Mouse (Mus musculus) gastrocnemius, postnatal 14 days (tissue): ENCODE data around the gene Lgals12. TPM values are rescaled to one million over a fixed set of nuclear protein-coding genes. Genes with fewer than 3 reads are reported as not detected.

Experiments
- DNase-seq: peaks from one replicate; pipeline ENCODE4 v3.0.0; 2021; ENCODE audit warnings: mixed read lengths
- intact Hi-C: fragments of 180-260 bp; cut with DNase I; formaldehyde crosslinking; loops from one replicate; pipeline ENCODE4 v1.15.1; 2025; ENCODE audit warnings: low total_unique reads
- total RNA-seq, 2 experiments: library from RNA; stranded (reverse); gene quantifications; 2 replicates each; pipeline ENCODE4 v1.2.3; 2021

Lgals12 gene
- total RNA-seq, 2 experiments from 2014 or later, result 0.13 to 0.33 TPM

DNA sequence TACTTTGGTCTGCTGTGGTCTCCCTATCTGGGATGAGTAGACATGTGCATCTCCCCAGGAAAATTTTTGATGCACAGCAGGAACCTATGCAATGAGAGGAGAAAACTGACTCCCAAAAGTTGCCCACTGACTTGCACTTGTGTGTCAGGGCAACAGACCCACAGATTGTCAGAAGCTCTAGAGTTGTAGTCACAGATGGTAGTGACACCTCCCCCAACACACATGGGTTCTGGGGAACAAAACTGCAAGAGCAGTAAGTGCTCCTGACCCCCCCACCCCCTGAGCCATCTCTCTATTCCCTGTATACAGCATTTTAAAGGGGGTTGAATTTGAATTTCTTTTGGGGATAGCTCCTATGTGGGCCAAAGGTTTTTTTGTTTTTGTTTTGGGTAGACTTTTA lies 16.2 kb downstream of the Lgals12 start:
- no peak for DNase-seq
- intact Hi-C loops, result loop anchor here (5.0 to 10.0 kb wide), 2 partner anchors 58 to 146 kb away; no protein-coding TSS in a partner anchor

DNA sequence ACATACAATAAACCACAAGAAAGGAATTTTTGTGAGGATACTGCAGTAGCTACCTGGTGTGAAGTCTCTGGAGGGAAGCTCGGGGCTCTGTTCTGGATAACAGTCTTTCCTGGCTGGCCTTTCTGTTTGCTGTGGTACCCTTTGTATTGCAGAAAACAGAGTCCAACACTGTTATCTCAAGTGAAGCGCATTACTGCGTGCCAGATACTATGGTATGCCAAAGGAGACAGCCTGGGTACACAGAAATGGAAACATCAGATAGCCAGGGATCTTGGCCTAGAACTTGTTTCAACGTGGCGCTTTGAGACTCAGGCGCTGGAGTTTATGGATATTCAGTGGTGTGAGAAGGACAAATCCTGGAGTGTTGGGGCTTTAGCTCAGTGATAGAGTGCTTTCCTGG lies 21.2 kb downstream of the Lgals12 start:
- DNase-seq, result no peak

DNA sequence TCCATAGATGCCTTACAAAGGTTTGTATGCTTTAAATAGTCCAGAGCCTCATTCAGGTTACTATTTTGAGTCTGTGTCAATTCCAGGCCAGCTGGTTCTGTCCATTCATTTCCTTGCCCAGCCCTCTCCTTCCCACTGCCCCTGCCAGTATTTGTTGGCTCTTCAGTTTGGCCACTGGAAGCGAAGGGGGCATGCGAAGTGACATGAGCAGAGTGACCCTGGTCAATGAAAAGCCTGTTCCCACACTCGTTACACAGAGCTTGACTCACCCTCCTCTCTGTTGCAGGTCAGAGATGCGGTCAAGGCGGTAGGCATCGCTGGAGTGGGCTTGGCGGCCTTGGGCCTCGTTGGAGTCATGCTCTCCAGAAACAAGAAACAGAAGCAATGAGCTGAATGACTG lies 21.7 kb downstream of the Lgals12 start:
- intact Hi-C loops, result no loop called here
- no peak for DNase-seq

More for the DNA sequence above, 21.2 kb downstream of the Lgals12 start:
- intact Hi-C loops, result no loop called here

DNA sequence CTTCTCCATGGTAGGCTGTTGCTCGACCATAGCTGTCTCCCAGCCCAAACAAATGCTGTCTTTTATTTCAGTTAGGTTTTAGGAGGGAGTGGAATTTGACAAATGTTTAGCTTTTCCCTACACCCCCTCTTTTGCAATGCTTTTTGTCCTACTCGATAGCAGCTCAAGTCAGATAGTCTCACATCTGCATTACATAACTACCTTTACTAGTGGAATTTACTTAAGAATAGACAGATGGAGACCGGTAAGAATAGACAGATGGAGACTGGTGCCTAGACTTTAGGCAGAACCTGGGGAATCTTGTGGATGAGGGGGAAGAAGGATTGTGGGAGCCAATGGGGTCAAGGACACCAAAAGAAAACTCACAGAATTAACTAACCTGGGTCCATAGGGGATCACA lies 23.4 kb downstream of the Lgals12 start:
- no peak for DNase-seq
- intact Hi-C loops, result no loop called here

DNA sequence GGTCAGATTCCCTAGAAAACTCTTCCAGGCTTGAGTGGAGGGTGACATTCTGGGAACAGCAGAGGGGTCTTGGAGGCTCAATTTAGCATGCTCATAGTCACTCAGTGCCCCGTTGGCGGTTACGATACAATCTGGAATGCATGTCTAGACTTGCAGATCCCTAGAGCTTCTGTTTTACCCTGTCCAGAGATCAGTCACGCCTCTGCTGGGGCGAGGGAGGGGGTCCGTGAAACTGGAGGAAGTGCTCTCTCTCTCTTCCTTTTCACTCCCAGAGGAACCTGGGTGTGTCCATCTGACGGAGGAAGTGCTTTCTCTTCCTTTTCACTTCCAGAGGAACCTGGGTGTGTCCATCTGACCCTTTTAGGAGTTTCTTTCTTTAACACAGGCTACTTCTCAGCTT lies 23.9 kb downstream of the Lgals12 start:
- no peak for DNase-seq
- intact Hi-C loops, result no loop called here

DNA sequence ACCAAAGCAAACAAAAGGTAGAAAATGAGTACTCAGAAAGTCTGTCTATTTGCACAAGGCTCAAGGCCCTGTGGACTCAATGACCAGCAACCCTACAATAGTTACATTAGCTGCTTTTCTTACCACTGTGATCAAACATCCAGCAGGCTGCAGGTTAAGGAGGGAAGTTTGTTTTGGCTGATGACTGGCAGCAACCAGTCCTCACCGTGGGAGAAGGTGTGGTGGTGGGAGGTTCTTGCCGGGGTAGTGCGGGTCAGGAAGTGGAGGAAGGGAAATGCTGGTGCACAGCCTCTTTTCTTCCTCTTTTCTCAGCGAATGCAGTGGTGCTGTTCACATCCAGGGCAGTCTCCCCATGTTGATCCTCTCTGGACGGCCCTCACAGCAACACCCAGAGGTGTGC lies 26.0 kb downstream of the Lgals12 start:
- DNase-seq, result no peak
- intact Hi-C loops, result no loop called here

DNA sequence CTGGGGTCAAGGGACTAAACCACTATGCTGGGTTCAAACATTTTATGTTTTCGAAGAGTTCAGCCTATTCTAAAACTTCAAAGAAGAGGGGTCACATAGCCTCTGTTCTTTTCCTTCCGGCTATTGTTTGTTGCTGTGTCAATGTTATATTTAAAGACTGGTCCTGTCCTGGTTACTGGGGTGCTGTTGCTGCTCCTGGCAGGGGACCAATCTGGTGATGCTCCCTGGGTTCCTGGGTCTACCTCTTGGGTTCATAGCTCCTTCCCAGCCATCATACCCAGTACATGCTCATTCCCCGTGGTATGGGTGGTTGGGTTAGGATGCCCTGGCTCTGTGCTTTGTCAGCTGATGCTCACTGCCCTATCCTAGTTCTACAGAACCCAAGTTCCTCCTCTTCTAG lies 29.3 kb downstream of the Lgals12 start:
- no peak for DNase-seq
- intact Hi-C loops, result no loop called here

DNA sequence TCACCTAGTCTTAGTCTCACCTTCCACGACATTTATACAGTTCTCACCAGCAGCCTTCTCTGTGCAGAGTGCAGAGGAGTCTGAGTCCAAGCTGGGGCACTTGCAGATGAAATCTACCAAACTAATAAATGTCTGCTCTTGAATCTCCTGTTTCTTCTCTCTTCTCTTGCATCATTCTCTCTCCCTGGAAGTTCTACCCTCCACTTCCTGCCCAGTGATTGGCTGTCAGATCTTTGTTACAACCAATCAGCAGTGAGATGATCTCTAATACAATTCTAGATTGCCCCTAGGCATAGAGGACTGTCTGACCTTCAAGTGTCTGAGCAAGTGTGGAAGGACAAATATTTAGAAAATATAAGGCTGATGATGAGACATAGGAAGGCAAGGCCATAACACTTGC lies 30.8 kb downstream of the Lgals12 start:
- no peak for DNase-seq
- intact Hi-C loops, result no loop called here

DNA sequence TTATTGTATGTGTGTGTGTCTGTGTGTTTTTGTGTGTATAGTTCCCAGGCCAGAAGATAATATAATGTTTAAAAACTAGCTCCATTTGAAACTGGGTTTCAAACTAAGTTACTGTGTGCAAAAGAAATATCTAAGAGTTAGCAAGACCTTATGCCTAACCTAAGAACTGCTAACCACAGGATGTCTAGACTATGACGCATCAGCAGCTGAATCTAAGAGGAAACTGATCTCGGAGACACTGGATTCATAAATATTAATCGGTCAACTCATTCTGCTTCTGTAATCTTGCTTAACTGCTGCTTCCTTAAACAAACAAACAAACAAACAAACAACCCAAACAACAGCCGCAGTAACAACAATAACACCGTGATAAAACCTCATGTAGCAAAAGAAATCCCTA lies 37.3 kb downstream of the Lgals12 start:
- intact Hi-C loops, result no loop called here
- no peak for DNase-seq

DNA sequence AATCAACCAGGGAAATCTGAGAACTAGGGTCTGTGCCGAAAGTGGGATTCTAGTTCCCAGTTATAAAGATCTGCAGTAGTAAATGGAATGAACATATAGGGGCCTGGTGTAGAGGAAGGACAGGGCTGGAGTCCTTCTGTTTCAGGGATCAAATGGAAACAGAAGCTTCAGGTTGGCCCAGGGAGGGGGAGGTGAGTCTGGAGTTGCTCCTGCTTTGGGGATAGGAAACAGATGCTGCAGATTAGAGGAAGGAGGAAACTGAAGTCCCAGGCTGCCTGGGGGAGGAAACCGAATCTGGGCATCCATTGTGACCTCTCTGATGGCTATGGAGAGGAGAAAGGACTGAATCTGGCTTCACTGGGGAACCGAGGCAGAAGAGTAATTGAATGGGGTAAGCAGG lies 38.6 kb downstream of the Lgals12 start:
- intact Hi-C loops, result no loop called here

DNA sequence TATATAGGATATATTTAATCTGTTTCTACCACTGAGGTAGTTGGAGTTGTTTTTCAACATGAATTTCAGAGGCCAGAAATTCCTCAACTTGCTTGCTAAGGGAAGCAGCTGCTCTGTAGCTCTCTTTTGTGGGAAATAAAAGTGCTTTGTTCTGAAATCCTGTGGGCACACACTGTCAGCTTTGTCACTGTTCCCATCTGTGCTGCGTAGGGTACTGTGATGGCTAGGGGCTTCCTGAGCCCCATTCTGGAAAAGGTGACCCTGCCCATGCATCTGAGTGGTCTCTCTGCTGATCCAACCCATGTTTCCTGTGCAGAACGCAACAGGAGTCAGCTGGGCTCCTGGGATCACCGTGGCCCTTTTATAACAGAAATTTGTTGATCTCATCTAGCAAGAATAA lies 40.2 kb downstream of the Lgals12 start:
- intact Hi-C loops, result no loop called here
- DNase-seq, result no peak

More for the DNA sequence above, 38.6 kb downstream of the Lgals12 start:
- no peak for DNase-seq

DNA sequence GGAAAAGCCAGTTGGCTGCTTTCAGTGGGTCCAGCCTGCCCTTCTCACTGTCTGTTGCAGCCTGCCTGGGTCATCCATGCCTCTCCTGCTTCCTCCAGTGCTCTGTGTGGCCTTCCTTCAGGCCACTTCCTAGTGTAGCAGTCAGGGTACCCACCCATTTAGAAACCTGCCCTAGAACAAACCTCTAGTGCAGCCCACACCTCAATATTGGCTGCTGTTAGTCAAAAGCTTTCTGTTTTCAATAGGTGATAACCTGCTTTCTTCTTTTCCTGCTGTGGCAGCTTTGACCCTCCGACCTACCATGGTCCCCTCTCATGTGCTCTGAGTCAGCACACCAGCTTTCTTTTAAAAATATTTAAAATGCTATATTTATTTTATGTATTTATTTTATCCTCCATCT lies 42.5 kb downstream of the Lgals12 start:
- intact Hi-C loops, result no loop called here
- DNase-seq, result no peak

DNA sequence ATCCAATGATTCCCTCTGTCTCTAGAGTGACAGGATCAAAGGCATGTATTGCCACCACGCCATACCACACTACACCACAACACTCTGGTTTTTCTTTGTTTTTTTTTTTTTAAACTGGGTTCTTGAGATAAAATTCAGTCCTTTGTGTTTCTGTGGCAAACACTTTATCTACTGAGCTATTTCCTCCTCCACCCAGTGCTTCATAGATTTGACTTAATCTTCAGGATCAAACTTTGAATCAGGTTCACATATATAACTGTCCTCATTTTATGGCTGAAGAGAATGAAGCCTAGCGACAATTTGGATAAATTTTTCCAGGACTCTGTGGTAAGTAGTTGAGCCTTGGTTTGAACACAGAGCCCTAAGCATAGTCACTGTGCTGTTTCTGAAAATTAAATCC lies 43.3 kb downstream of the Lgals12 start:
- no peak for DNase-seq

DNA sequence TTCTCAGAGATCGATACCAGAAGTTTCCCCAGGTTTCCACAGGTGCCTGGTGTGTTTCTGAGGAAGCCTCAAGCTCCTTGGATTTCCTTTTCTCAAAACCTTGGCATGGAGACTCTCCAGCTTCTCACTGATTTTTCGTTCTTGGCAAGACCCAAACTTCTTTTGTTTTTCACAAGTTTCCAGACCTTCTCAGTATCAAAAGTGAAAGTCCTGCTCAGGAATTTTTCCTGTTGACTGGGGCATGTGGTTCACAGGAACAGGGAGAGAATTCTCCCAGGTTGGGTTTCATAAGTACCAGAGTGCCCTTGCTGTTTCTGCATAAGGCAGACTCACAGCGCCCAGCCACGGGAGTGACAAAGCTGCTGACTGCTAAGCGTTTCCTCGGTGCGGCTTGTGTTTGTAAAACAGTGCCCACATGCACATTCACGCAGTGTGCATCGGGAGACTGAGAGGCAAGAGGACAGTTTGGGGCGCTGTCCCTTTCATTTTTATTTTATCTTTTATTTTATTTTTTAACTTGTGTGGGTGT lies 44.3 kb downstream of the Lgals12 start:
- intact Hi-C loops, result no loop called here
- DNase-seq, result no peak

More for the DNA sequence above, 43.3 kb downstream of the Lgals12 start:
- intact Hi-C loops, result no loop called here

DNA sequence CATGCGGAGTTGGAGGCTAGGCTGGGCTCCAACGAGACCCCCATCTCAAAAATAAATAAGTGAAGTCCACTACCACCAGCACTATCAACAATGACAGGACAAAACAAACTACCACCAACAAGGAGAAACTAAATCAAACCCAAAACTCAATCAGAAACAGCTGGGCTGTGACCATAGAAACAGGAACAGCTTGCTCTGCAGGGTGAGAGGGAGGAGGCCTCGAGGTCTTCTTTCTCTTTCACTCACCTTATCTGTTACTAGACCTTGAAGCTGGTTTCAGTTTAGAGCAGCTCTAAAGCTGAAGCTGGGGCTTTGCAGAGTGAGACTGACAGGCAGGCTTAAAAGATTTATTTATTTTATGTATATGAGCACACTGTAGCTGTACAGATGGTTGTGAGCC lies 45.5 kb downstream of the Lgals12 start:
- intact Hi-C loops, result no loop called here
- no peak for DNase-seq

DNA sequence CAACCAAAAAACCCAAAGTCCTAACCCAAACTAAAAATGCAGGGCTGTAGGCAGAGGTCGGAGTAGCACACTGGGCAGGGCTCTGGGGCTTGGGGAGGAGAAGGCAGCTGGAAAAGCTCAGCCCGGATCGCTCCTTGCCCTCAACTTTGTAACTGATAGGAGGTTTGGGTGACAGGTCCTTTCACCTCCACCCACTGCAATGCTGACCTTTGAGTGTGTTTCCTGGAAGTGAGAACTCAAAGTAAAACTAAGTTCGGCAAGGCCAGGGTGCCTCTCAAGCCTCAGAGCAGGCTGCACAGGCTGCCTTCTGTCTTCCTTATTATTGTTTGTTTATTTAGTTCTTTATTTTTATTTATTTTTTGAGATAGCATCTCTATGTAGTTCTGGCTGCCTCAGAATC lies 47.0 kb downstream of the Lgals12 start:
- no peak for DNase-seq
- intact Hi-C loops, result no loop called here

DNA sequence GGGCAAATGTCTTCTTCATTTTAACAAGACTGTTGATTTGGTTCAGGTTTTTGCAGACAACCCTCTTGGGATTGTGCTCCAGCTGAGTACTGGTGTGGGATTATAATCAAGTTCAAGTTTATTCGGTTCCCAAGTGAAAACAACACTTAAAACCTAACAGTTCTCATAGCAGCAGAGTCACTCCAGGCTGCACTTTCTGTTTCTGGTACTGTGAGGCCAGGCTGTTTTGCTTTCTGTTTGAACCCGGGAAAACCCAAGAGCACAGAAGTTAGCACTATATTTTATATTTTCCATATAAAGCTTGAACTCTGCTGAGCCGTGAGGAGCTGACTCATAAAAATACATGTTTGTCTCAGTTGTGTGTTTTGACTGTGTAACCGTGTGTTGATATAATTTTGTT lies 48.3 kb downstream of the Lgals12 start:
- no peak for DNase-seq
- intact Hi-C loops, result no loop called here

DNA sequence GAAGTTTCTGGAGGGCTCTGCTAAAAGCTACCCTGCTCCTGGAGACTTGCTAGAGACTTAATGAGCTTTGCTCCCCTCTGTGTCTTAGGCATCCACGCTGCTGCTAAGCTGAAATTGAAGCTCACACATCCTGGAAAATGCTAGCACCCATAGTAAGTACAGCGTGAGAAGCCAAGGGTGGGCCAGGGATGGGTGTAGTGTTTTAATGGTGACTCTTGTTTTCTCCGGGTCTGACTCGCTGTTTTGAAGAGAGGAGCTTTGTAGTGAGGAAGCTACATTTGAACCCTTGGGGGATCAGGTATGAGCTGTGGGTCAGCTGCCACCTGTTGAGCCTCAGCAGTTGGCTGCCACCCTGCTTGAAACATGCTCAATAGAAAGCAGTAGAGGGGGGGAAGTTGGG lies 49.1 kb downstream of the Lgals12 start:
- DNase-seq, result no peak
- intact Hi-C loops, result no loop called here

DNA sequence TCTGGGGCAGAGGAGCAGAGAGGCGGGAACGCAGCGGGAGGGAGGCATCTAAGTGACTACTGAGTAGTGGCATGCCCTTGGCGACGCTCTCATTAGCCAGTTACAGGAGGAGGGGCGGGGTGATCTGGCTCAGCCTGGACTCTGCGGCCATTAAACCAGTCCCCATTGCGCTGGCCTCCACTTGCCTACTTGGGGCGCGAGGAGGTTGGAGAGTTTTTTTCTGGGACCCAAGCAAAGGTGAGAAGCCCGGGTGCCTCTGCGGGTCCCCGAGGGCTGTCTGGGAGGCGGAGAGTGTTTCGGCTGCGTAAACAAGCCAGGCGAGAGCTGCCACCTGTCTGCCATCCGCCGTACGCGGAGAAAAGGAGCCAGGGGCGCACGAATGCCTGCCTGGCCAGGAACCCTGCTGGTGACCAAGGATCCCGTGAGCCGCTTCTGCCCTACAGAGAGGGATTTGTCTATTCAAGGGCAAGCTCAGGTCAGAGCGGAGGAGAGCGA lies 49.6 kb downstream of the Lgals12 start, which contains the start of gene Pla2g16:
Gene Pla2g16, plus strand, starts transcription at position 132 of the 495 bp plus-strand sequence.
- intact Hi-C loops, result no loop called here

DNA sequence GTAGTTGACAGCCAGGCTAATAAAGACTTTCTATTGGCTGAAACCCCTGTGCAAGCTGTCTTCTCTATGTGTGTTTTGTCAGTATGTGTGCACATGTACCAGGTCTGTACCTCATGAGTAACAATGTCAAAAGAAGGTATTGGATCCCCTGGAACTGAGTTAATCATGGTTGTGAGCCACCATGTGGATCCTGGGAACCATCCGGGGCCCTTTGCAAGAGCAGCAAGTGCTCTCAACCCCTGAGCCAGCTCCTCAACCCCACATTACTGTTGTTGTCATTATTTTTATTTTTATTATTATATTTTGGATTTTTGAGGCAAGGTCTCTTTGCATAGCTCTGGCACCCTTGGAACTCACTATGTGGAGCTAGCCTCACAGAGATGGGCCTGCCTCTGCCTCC lies 50.4 kb downstream of the Lgals12 start:
- DNase-seq, result no peak
- intact Hi-C loops, result no loop called here

More for the DNA sequence above, 49.6 kb downstream of the Lgals12 start, which contains the start of gene Pla2g16:
- peak; percentile 73 for DNase-seq

DNA sequence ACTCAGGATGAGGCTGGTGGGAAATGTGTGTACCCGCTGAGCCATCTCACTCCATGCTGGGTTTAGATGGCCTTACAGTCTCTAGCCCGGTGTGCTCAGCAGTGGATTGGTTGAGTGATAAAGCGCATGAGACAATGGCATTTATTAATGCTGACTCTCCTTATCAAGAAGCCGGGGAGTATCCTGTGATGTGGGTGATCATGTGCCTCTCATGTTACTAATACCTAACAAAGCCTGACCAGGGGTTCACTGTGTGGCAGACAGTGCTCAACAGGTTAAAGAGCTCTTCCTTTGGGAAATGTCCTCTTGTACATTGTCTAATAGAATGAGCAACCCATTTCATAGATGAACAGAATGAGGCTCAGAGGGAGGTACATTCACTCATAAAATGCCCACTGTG lies 52.1 kb downstream of the Lgals12 start:
- DNase-seq, result no peak
- intact Hi-C loops, result no loop called here

DNA sequence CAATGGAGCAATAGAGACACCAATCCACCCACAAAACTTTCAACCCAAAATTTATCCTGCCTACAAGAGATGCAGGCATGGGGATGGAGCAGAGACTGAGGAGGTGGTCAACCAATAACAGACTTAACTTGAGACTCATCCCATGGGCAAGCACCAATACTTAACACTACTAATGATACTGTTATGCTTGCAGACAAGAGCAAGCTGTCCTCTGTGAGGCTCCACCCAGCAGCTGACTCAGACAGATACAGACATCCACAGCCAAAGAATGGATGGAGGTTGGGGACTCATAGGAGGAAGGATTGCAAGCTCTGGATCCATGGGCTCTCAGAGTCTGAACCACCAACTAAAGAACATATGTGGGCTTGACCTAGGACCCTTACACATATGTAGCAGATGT lies 53.6 kb downstream of the Lgals12 start:
- intact Hi-C loops, result no loop called here

More for the DNA sequence above, 53.6 kb downstream of the Lgals12 start:
- no peak for DNase-seq
